Mouse (Mus musculus): Measurements from ENCODE around the gene Gm20708. TPM values are rescaled to one million over a fixed set of nuclear protein-coding genes. Genes with fewer than 3 reads are reported as not detected.
A peak's percentile ranks its signal among the peaks of the same experiment; 100 is the strongest.

Gene Gm20708
- total RNA-seq, 4 experiments from 2014 or later: 0.63 to 1.3 (median 1.2) TPM; not detected in 1

- no peak for DNase-seq (ENCODE audit: low spot score)
These were observed 56.5 kb downstream of the Gm20708 start for GRCm38 (mm10) chr11:117865988-117866387.

GRCm38 (mm10) chr11:117870688-117871365 lies 61.4 kb downstream of the Gm20708 start:
- peak; percentile 72 for DNase-seq (ENCODE audit: low spot score)

DNA sequence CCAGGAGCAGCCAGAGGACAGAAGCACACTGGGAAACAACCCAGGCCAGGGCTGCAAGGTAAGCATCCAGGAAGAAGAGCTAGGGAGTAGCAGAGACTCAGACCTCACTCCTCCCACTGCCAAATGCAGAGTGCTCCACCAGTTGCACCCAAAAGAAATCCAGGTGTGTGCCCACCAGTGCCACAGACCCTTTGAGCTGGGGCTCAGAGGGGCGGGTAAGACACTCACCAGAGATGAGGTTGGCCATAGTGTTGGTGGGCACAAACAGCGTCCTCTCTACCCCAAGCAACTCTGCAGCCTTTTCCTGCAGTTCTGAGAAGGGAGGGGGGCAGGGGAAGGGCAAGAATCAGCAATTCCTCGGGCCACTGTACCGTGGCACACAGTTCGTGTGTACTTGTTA lies 61.9 kb downstream of the Gm20708 start:
- DNase-seq (ENCODE audit: low spot score): no peak

DNA sequence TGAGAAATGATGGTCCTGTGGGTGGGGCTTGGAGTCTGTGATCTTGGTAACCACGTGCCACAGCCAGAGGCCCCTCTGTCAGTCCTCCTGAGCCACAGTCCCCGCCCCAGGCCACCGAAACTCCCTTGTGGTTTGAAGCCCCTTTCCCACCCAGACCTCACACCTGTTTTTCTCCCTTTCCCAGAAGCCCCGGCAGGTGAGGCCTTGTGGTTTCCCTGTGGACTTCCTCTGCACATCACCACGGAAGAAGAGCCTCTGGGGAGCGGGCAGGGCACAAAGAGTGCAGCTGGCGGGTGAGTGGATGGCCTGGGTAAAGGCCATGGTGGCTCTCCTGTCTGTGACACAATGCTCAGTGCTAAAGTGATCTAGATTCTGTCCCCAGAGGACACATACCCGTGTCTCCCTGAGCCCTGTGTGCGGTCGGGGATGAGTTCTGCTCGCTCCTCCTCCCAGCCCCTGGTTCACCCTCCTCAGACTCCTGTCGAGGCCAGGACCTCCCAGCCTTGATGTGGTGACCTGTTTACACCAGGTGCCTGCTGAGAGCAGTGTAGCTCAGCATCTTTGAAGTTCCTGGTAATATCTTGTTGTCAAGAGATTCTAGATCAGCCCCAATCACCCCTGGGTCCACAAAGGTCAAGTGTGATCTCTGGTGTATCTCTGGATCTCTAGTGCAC lies 62.6 kb downstream of the Gm20708 start:
- no peak for DNase-seq (ENCODE audit: low spot score)

DNA sequence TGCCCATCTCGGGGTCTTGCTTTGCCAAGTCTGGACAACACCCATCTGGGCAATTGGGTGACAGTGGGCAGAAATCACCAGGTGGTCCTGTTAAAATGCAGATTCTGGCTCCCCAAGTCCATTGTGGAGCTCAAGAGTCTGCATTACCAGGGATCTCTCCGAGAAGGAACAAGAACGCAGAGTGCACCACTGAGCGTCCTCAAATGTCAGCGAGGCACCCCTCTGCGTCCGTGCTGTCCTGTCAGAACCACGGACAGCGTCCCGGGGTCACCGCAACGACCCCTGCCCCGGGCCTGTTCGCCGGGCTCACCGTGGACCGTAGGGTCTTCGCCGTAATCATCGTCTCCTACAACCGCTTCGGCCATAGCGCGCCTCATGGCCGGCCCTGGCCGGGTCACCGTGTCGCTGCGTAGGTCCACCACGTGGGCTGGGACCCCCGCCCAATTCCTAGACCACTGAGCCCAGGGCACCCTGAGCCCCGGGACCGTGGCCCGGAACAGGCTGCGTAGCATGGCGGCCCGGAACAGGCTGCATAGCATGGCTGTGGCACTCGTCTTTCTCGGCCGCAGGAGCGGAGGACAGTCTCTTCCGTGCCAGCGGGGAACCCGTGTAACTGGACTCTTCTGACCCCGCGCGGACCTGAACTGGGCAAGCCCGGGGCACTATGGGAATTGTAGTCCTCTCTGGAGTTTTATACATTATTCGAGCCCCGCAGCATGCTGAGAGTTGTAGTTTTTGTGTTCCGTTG lies 63.6 kb downstream of the Gm20708 start, which contains the start of gene Tha1:
TSS of gene Tha1 (minus strand) at position 621 of the 748 bp plus-strand sequence.
- peak; percentile 76 for DNase-seq (ENCODE audit: low spot score)

DNA sequence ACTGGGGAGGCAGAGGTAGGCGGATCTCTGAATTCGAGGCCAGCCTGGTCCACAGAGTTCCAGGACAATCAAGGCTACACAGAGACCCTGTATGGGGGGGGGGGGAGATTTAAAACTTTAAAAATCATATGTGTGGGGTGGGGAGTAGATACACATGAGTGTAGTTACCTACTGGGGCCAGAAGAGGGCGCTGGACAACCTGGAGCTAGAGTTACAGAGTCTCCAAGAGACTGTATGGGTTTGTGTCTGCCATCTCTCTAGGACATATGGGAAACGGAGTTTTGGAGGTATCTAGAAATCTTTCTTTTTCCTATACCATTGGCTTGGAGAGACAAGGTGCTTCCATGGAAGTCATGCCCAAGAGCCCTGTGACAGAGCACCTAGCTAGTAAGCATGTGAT lies 65.0 kb downstream of the Gm20708 start:
- DNase-seq (ENCODE audit: low spot score): no peak

GRCm38 (mm10) chr11:117875681-117876080 lies 66.2 kb downstream of the Gm20708 start:
- no peak for DNase-seq (ENCODE audit: low spot score)

- no peak for DNase-seq (ENCODE audit: low spot score)
These were observed 68.7 kb downstream of the Gm20708 start for GRCm38 (mm10) chr11:117877917-117878745.

DNA sequence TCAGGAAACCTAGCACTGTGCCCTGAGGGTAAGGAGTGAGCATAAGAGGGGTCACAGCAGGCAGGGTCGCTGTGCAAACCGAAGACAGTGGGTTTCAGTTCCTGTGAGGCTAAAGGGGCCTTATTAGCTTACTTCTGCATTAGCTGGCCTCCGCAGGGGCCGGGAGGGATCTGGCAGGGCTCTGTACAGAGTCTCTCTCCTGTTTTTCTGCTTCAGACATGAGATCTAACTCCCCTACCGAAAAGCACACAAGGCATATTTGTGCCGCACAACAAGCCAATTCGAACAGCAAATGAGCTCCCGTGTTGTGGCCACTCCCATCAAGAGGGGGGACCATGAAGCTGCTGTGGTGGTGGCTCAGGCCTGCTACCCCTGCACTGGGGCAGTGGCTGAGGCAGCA lies 69.4 kb downstream of the Gm20708 start:
- no peak for DNase-seq (ENCODE audit: low spot score)

- no peak for DNase-seq (ENCODE audit: low spot score)
These were observed 70.2 kb downstream of the Gm20708 start for GRCm38 (mm10) chr11:117879676-117880075.

DNA sequence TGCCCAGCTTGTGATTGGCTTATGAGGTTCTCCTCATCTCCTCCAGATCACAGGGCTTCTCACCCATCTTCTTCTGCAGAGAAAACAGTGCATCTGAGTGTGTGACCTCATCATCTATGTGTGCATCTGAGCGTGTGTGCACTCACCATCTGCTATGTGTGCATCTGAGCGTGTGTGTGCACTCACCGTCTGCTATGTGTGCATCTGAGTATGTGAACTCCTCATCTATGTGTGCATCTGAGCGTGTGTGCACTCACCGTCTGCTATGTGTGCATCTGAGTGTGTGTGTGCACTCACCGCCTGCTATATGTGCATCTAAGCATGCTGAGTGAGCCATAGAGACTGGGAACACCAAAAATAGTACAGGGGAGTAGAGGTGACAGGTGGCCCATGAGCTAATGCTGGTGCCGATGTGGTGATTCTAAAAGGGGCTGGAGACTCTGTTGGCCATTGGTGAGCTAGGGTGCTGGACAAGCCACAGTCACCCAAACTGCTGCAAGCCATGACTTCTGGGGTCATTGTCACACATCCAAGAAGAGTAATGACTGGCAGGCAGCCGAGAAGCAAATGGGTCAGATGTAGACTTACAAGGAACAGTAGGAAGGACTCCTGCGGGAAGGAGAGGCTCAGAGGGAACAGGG lies 71.0 kb downstream of the Gm20708 start:
- no peak for DNase-seq (ENCODE audit: low spot score)

GRCm38 (mm10) chr11:117880977-117881358 lies 71.5 kb downstream of the Gm20708 start:
- DNase-seq (ENCODE audit: low spot score): no peak

DNA sequence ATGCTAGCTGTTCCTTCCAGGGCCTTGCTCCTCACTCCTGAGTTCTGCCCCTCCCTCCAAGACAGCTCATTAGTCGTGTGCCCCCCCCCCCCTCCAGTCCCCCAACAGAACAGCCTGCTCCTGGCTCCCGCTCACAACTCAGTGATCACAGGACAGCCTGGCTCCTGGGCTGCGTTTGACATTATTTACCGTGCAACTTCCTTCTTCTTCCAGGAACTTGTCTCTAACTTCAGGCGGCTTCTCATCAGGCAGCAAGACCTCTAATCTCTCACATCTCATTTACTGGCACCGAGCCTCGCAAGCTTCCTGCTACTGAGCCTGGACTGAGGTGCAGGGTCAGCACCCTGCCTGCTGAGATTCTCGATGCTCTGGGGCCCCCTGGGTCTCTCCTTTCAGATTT lies 72.3 kb downstream of the Gm20708 start:
- DNase-seq (ENCODE audit: low spot score): no peak

GRCm38 (mm10) chr11:117882208-117882607 lies 72.7 kb downstream of the Gm20708 start:
- DNase-seq (ENCODE audit: low spot score): no peak

GRCm38 (mm10) chr11:117886000-117886399 lies 76.5 kb downstream of the Gm20708 start:
- no peak for DNase-seq (ENCODE audit: low spot score)

GRCm38 (mm10) chr11:117888168-117888852 lies 78.8 kb downstream of the Gm20708 start:
- DNase-seq (ENCODE audit: low spot score): no peak

- DNase-seq (ENCODE audit: low spot score): no peak
These were observed 79.7 kb downstream of the Gm20708 start for GRCm38 (mm10) chr11:117888853-117889822.
